Mouse (Mus musculus) adrenal gland, postnatal 4 days (tissue): ENCODE measurements around the gene Extl1. TPM values are rescaled to one million over a fixed set of nuclear protein-coding genes. Genes with fewer than 3 reads are reported as not detected.
A peak's percentile ranks its signal among the peaks of the same experiment; 100 is the strongest.

Source experiments
- DNase-seq, 2 experiments: peaks; one replicate each; pipeline ENCODE4 v3.0.0; 2021 to 2022; ENCODE audit warnings: low spot score in 2 of 2, mixed read lengths in 2 of 2
- total RNA-seq, 2 experiments: library from RNA; stranded (reverse); gene quantifications; 2 replicates each; pipeline ENCODE4 v1.2.3; 2021

Extl1 gene
- total RNA-seq, 2 experiments from 2014 or later: 1.4 to 1.5 TPM

- DNase-seq: no peak
Observed at GRCm38 (mm10) chr4:134314876-134315275, 68.8 kb downstream of the Extl1 start, which contains the start of gene Trim63. Trim63 (plus strand) TSS chr4:134315120.

DNA sequence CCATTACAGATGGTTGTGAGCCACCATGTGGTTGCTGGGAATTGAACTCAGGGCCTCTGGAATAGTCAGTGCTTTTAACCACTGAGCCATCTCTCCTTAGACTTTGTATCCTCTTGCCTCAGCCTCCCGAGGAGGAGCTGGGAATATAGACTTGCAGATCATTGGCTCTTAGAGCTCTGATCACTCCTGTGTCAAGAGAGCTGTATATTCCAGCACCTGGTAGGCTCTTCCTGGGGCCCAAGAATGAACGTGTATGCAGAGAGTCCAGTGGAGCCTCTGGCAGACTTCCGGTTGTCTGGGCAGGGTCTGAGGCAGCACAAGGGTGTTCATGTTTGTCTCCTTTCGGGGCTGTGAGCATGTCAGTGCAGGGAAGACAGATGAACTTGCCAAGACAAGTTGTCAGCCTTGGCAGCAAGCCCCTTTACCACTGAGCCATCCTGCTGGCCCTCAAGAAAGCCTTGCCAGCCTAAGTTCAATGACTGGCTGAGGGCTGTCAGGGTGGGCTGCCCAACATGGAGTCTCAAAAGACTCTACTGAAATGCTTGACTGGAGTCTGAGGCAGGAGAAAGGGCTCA is 69.5 kb downstream of the Extl1 start:
- no peak for DNase-seq

DNA sequence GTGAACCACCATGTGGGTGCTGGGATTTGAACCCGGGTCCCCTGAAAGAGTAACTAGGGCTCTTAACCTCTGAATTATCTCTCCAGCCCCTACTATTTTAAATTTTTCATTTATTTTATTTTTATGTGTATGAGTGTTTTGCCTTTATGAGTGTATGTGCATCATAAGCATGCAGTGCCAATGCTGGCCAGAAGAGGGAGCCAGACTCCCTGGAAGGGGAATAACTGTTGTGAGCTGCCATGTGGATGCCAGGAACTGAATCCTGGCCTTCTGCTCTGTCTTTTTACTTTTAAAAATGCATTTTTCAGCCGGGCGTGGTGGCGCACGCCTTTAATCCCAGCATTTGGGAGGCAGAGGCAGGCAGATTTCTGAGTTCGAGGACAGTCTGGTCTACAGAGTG is 70.7 kb downstream of the Extl1 start:
- no peak for DNase-seq

DNA sequence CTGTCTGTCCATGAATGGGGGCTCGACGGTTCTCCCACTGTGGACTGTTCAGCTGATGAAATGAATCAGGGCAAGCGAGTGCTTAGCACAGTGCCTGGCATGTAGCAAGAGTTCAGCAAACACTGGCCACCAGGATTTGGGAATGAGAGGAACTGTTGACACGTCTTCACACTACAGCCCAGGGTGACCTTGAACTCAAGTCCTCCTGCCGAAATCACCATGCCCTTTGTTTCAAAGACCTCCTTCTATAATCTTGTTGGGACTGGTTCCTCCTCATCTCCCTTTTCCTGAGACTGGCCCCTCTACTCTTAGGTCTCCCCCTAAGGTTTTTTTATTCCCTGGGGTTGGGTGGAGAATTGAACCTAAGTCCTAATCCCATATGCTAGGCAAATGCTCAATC is 71.3 kb downstream of the Extl1 start:
- no peak for DNase-seq

- DNase-seq: no peak
Observed at GRCm38 (mm10) chr4:134311784-134312183, 71.9 kb downstream of the Extl1 start.

DNA sequence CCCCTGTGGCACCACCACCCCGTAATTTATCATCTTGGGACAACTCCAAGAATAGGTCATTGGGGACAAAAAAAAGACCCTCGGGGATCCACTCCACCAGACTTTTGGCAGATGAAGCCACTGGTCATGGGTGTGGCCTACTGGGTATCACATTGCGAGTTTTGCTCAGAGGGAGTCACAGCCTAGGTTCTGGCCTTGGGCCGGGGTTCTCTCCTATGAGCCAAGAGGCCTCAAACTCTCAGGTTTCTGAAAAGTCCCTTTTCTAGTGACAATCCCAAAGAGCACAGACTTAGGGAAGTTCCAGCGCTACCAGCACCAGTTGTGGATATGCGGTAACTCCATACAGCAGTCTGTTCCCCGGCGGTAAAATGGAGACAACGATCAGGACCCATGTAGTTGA is 73.0 kb downstream of the Extl1 start:
- DNase-seq: no peak

DNA sequence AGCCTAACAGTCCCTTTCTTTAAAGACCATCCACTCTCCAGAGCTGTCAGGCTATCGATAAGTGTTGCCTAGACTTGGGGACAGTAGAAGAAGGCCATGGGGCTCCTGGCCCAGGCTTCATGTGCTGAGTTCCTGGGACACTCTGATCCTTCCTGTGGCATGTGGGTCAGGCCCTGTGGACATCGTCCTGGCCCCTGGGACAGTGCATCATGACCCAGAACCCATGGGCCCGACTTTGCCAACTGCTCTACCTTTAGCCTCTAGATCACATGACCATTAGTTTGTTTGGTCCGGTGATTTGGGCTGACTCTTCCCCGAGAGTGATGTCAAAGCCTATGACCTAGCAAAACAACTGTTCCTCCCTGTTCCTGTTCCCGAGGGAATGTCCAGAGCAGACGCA is 73.5 kb downstream of the Extl1 start:
- DNase-seq: no peak

DNA sequence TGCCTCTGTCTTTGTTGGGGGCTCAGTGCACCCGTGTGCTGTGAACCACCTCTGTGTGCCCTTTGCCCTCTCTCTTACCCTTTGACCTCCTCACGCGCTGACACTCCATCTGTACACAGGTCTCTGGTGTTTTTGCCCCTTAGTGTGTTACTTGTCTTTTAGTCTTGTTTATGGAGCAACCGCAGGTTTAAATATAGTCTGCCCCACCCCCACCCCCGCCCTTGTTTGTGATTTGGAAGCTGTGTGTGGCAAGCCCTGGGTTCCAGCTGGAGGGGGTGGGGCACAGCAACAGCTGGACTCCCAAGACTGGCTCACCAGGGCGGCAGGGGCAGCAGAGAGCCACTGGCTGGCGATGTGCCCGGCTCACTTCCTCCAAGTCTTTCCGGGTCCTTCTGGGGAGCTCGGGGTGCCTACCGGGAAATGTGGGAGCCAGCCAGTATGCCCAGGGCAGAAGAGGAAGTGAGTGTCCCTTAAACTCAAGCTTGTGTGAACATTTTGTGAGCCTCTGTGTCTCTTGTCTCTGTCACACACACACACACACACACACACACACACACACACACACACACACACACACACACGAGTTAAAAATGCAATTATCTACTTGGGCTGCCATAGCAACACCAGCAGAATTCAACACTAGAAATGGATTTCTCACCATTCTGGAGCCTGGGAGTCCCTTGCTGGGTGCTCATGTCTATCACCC is 76.1 kb downstream of the Extl1 start:
- DNase-seq: peak; percentile 29 to 32

DNA sequence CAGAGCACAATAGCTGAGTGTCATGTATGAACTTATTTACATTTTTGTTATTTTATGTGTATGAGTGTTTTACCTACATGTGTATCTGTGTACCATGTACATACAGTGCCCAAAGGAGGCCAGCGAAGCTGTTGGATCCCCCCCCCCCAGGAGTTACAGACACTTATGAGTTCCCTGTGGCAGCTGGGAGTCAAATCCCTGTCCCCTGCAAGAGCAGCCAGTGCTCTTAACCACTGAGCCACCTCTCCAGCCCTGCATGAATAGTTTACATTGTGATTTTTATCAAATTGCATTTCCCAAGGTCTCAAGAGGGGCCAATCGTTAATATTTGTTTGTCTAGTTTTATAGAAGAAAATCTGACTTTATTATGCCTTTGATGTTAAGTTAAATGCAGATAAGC is 76.7 kb downstream of the Extl1 start:
- DNase-seq: no peak

Other genes starting within 250 kb of the Extl1 start
- gene Cep85, start 196.7 kb downstream of the Extl1 start, total RNA-seq: 10 to 100 TPM; 26.1 to 26.6 TPM
- gene Gm7534, start 180.8 kb downstream of the Extl1 start, total RNA-seq: not detected
- not detected for gene Catsper4, start 156.5 kb downstream of the Extl1 start, total RNA-seq
- gene Cnksr1, start 145.5 kb downstream of the Extl1 start, total RNA-seq: 1 to 10 TPM in 1 of 2 experiments, under 1 TPM in 1; 0.34 to 3.0 TPM
- not detected for gene E130218I03Rik, start 140.2 kb downstream of the Extl1 start, total RNA-seq
- 10 to 100 TPM; 11.3 to 12.5 TPM for gene Zfp593, start 138.3 kb downstream of the Extl1 start, total RNA-seq
- gene Gm30191, start 136.9 kb downstream of the Extl1 start, total RNA-seq: not detected
- 10 to 100 TPM in 1 of 2 experiments, 1 to 10 TPM in 1; 9.4 to 10.8 TPM for gene Grrp1, start 129.7 kb downstream of the Extl1 start, total RNA-seq
- 10 to 100 TPM; 23.2 to 24.5 TPM for gene Pdik1l, start 96.0 kb downstream of the Extl1 start, total RNA-seq
- 1 to 10 TPM in 1 of 2 experiments, under 1 TPM in 1; 0.56 to 2.1 TPM for gene Trim63, start 68.7 kb downstream of the Extl1 start, total RNA-seq
- gene Slc30a2, start 40.7 kb downstream of the Extl1 start, total RNA-seq: 10 to 100 TPM; 33.4 to 35.2 TPM
- 10 to 100 TPM; 13.9 to 14.9 TPM for gene Pafah2, start 12.5 kb upstream of the Extl1 start, total RNA-seq
- 100 to 1,000 TPM; 233 to 289 TPM for gene Stmn1, start 84.5 kb upstream of the Extl1 start, total RNA-seq
- gene Paqr7, start 112.8 kb upstream of the Extl1 start, total RNA-seq: 10 to 100 TPM; 36.8 to 40.5 TPM
- gene Aunip, start 127.1 kb upstream of the Extl1 start, total RNA-seq: 1 to 10 TPM; 4.7 to 5.4 TPM
- gene Mtfr1l, start 151.5 kb upstream of the Extl1 start, total RNA-seq: 100 to 1,000 TPM; 123 to 134 TPM
- gene Selenon, start 168.3 kb upstream of the Extl1 start, total RNA-seq: 10 to 100 TPM; 49.4 to 52.7 TPM